Mouse (Mus musculus): ENCODE results near the gene Pnn.

DNA sequence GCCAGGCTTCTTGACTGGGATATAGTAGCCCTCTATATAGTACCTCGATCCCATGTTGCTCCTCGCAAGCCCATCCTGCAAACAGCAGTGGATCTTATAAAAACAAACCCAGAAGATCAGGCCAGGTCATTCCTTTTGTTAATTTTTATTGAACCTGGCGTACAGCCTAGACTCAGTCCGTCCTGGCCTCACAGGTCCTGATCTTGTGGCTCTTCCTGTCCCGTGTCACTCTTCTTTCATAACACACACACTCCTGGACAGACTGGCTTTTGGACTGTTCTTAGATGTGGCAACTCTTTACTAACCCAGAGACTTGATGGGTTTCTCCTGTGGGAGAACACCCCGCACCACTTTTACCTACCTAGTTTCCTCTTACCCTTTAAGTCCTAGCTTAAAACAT is 39.2 kb downstream of the Pnn start:
- TF ChIP-seq CTCF (IDR thresholded peaks at IDR 0.05; ENCODE audit: borderline replicate concordance, extremely low read depth, insufficient read depth, insufficient read length) = no peak
- no peak for TF ChIP-seq POLR2A (IDR thresholded peaks at IDR 0.05; ENCODE audit: borderline replicate concordance, extremely low read depth, insufficient read depth, insufficient read length, poor library complexity, severe bottlenecking)

All from brain, embryonic 14.5 days (tissue).